Mouse (Mus musculus): ENCODE measurements around the gene Hdc. TPM values are rescaled to one million over a fixed set of nuclear protein-coding genes. Genes with fewer than 3 reads are reported as not detected.

The Hdc gene
- total RNA-seq, 1 experiment, result 1.7 TPM

DNA sequence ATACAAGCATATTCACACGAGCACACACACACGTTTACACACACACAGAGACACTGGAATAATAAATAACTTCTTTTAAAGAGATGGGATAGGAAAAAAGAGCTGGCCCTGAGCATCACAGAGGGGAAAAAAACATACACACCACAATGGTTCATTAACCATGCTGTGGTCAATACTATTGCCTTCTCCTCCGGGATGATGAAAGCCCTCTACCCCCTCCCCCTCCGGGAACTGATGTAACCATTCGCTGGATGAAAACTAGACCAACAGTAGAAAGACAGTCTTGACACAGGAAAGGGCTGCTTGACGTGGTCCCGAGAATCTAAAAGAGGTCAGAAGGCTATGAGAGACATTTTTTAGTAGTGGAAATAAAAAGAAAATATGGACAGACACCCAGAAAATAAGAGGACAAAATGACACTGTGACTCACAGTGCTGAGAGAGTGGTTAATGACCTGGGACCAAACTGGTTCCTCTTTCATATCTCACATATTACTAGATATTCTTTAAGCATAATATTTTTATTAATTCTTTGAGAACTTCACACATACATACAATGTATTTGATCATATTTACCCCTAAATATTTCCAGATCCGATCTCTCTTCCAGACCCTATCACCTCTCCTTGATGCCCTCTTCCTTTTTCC lies 67.7 kb downstream of the Hdc start:
- TF ChIP-seq HCFC1 (IDR thresholded peaks at IDR 0.05; ENCODE audit: borderline replicate concordance, insufficient read depth, low read length) (no peak), CHD2 (IDR thresholded peaks at IDR 0.05; ENCODE audit: low read depth, low read length) (no peak), ZNF384 (IDR thresholded peaks at IDR 0.05; ENCODE audit: low read depth, low read length) (no peak), MAFK (IDR thresholded peaks at IDR 0.05; ENCODE audit: insufficient read depth, low read depth, low read length) (no peak), ZC3H11A (IDR thresholded peaks at IDR 0.05; ENCODE audit: borderline replicate concordance, low read depth, low read length) (no peak)
- Histone ChIP-seq H3K9ac (ENCODE audit: insufficient read depth, low read depth, low read length, poor library complexity, severe bottlenecking) (no peak overlapping the region), H3K36me3 (ENCODE audit: control insufficient read depth, insufficient read depth, low read length, poor library complexity, severe bottlenecking) (no peaks in the 10 kb centered on the region), H3K27ac (ENCODE audit: insufficient read depth, low read depth, low read length, poor library complexity, severe bottlenecking) (no peak overlapping the region), H3K4me1 (ENCODE audit: control insufficient read depth in 2 of 2, insufficient read depth in 2 of 2, low read length in 2 of 2, poor library complexity in 1 of 2) (peaks cover 3 to 5% of the 10 kb centered on the region in 2 experiments; a peak in 2 of 4 replicates), H3K9me3 (ENCODE audit: control insufficient read depth, insufficient read depth, low read depth, low read length) (no peaks in the 10 kb centered on the region), H3K4me3 (ENCODE audit: insufficient read depth in 1 of 2, low read depth in 1 of 2, low read length in 2 of 2, poor library complexity in 1 of 2, severe bottlenecking in 1 of 2) (no peak overlapping the region)
- in situ Hi-C loops (cut with MboI; ENCODE audit: low sequenced_read_pairs in 2 of 2, unreplicated experiment in 2 of 2), result no loop called here
- DNase-seq (ENCODE audit: low read depth, low spot score), result no peak

DNA sequence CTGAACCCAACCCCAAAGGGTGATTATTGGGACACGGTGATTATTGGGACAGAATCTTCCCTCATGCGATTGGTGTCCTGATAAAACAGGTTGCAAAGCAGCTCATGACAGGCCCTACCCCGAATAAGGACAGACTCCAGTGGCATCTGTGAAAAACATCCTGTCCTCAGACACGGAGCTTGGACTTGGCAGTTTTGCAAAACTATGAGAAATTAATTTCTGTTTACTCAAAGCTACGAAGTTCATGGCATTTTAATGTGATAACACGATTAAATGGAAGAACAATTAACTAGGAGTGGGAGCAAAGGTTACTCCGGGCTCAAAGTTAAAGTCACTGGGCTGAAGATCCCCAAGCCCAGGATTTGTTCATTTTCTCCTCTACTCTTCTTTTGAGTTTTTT lies 69.4 kb downstream of the Hdc start:
- no peak for DNase-seq (ENCODE audit: low read depth, low spot score)
- in situ Hi-C loops (cut with MboI; ENCODE audit: low sequenced_read_pairs in 2 of 2, unreplicated experiment in 2 of 2), result no loop called here
- Histone ChIP-seq H3K27ac (ENCODE audit: insufficient read depth, low read depth, low read length, poor library complexity, severe bottlenecking) (no peak overlapping the region), H3K4me3 (ENCODE audit: insufficient read depth in 1 of 2, low read depth in 1 of 2, low read length in 2 of 2, poor library complexity in 1 of 2, severe bottlenecking in 1 of 2) (no peak overlapping the region), H3K9me3 (ENCODE audit: control insufficient read depth, insufficient read depth, low read depth, low read length) (no peaks in the 10 kb centered on the region), H3K9ac (ENCODE audit: insufficient read depth, low read depth, low read length, poor library complexity, severe bottlenecking) (no peak overlapping the region), H3K4me1 (ENCODE audit: control insufficient read depth in 2 of 2, insufficient read depth in 2 of 2, low read length in 2 of 2, poor library complexity in 1 of 2) (peaks cover 3 to 5% of the 10 kb centered on the region in 2 experiments; a peak in 2 of 4 replicates), H3K36me3 (ENCODE audit: control insufficient read depth, insufficient read depth, low read length, poor library complexity, severe bottlenecking) (no peaks in the 10 kb centered on the region)
- TF ChIP-seq ZC3H11A (IDR thresholded peaks at IDR 0.05; ENCODE audit: borderline replicate concordance, low read depth, low read length), result no peak
- no peak for TF ChIP-seq HCFC1 (IDR thresholded peaks at IDR 0.05; ENCODE audit: borderline replicate concordance, insufficient read depth, low read length)
- no peak for TF ChIP-seq ZNF384 (IDR thresholded peaks at IDR 0.05; ENCODE audit: low read depth, low read length)
- TF ChIP-seq CHD2 (IDR thresholded peaks at IDR 0.05; ENCODE audit: low read depth, low read length), result no peak
- no peak for TF ChIP-seq MAFK (IDR thresholded peaks at IDR 0.05; ENCODE audit: insufficient read depth, low read depth, low read length)

DNA sequence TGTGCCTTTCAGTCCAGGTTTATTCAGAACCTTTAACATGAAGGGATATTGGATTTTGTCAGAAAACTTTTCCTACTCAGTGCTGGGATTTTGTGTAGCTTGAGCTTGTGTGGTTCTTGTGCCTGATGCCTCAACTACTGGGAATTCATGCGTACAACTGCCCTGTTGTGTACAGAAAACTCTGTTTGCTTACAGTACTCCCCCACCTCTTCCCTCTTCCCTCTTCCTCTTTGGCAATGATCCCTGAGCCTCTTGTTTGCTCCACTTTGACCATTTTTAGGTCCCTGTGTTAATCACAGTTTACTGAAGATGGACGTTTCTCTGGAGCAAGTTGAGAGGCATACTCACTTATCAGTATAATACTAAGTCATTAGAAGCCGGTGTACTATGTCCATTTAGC lies 72.7 kb downstream of the Hdc start:
- Histone ChIP-seq H3K4me1 (ENCODE audit: control insufficient read depth in 2 of 2, insufficient read depth in 2 of 2, low read length in 2 of 2, poor library complexity in 1 of 2) (no peaks in the 10 kb centered on the region), H3K4me3 (ENCODE audit: insufficient read depth in 1 of 2, low read depth in 1 of 2, low read length in 2 of 2, poor library complexity in 1 of 2, severe bottlenecking in 1 of 2) (no peak overlapping the region), H3K9me3 (ENCODE audit: control insufficient read depth, insufficient read depth, low read depth, low read length) (no peaks in the 10 kb centered on the region), H3K36me3 (ENCODE audit: control insufficient read depth, insufficient read depth, low read length, poor library complexity, severe bottlenecking) (no peaks in the 10 kb centered on the region), H3K9ac (ENCODE audit: insufficient read depth, low read depth, low read length, poor library complexity, severe bottlenecking) (no peak overlapping the region), H3K27ac (ENCODE audit: insufficient read depth, low read depth, low read length, poor library complexity, severe bottlenecking) (no peak overlapping the region)
- no peak for DNase-seq (ENCODE audit: low read depth, low spot score)
- in situ Hi-C loops (cut with MboI; ENCODE audit: low sequenced_read_pairs in 2 of 2, unreplicated experiment in 2 of 2), result no loop called here
- no peak for TF ChIP-seq CHD2 (IDR thresholded peaks at IDR 0.05; ENCODE audit: low read depth, low read length)
- no peak for TF ChIP-seq ZC3H11A (IDR thresholded peaks at IDR 0.05; ENCODE audit: borderline replicate concordance, low read depth, low read length)

DNA sequence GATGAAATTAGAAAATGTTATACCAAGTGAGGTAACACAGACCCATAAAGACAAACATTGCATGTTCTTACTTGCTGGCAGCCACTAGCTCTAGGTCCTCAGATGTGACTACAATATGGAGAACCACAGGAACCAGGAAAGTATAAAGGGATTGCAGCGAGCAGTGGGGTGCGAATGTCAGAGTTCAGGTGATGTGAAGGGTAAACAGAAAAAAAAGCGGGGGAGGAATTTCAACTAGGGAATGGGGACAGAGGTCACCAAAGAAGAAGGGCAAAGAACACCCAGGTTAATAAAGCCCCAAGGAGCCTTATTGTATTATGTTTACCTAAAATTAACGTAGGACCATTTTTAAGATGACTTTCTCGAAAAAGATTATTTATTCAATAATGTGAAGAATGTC lies 73.8 kb downstream of the Hdc start:
- no peak for TF ChIP-seq ZNF384 (IDR thresholded peaks at IDR 0.05; ENCODE audit: low read depth, low read length)
- no peak for TF ChIP-seq HCFC1 (IDR thresholded peaks at IDR 0.05; ENCODE audit: borderline replicate concordance, insufficient read depth, low read length)
- no peak for TF ChIP-seq CHD2 (IDR thresholded peaks at IDR 0.05; ENCODE audit: low read depth, low read length)
- TF ChIP-seq MAFK (IDR thresholded peaks at IDR 0.05; ENCODE audit: insufficient read depth, low read depth, low read length), result no peak
- no peak for TF ChIP-seq ZC3H11A (IDR thresholded peaks at IDR 0.05; ENCODE audit: borderline replicate concordance, low read depth, low read length)
- Histone ChIP-seq H3K9me3 (ENCODE audit: control insufficient read depth, insufficient read depth, low read depth, low read length) (no peaks in the 10 kb centered on the region), H3K4me1 (ENCODE audit: control insufficient read depth in 2 of 2, insufficient read depth in 2 of 2, low read length in 2 of 2, poor library complexity in 1 of 2) (no peaks in the 10 kb centered on the region), H3K4me3 (ENCODE audit: insufficient read depth in 1 of 2, low read depth in 1 of 2, low read length in 2 of 2, poor library complexity in 1 of 2, severe bottlenecking in 1 of 2) (no peak overlapping the region), H3K36me3 (ENCODE audit: control insufficient read depth, insufficient read depth, low read length, poor library complexity, severe bottlenecking) (no peaks in the 10 kb centered on the region), H3K27ac (ENCODE audit: insufficient read depth, low read depth, low read length, poor library complexity, severe bottlenecking) (no peak overlapping the region), H3K9ac (ENCODE audit: insufficient read depth, low read depth, low read length, poor library complexity, severe bottlenecking) (no peak overlapping the region)
- in situ Hi-C loops (cut with MboI; ENCODE audit: low sequenced_read_pairs in 2 of 2, unreplicated experiment in 2 of 2), result no loop called here
- DNase-seq (ENCODE audit: low read depth, low spot score), result no peak

Other genes starting within 250 kb of the Hdc start
- gene Atp8b4, start 118.6 kb downstream of the Hdc start, total RNA-seq (2012; rRNA removed), result 0.21 and 0.27 TPM in 2 replicates
- gene Slc27a2, start 66.9 kb downstream of the Hdc start, total RNA-seq (2012; rRNA removed), result 51.3 and 121 TPM in 2 replicates
- gene Gabpb1, start 57.0 kb upstream of the Hdc start, total RNA-seq (2012; rRNA removed), result 19.0 and 21.8 TPM in 2 replicates
- gene Usp8, start 88.0 kb upstream of the Hdc start, total RNA-seq (2012; rRNA removed), result 30.5 and 34.6 TPM in 2 replicates
- 3.4 and 3.9 TPM in 2 replicates for gene Usp50, start 164.2 kb upstream of the Hdc start, total RNA-seq (2012; rRNA removed)

Measured in ES-E14 (cell line).